Mouse (Mus musculus) thymus, adult 2 months (tissue): ENCODE measurements around the gene Hoxb8.

Source experiments
- CTCF ChIP-seq: fragments of 200-500 bp; IDR thresholded peaks from 2 replicates; pipeline ENCODE4 v1.5.1; 2012; ENCODE audit warnings: mild to moderate bottlenecking, control low read depth, low read length, moderate library complexity, borderline replicate concordance; ENCODE audit not compliant: control insufficient read depth, poor library complexity, insufficient read depth; ENCODE audit errors: extremely low read depth
- POLR2A ChIP-seq: fragments of 200-500 bp; IDR thresholded peaks from 2 replicates; pipeline ENCODE4 v1.6.1; 2012; ENCODE audit warnings: mild to moderate bottlenecking, low read length, control low read depth, moderate library complexity; ENCODE audit not compliant: control insufficient read depth, poor library complexity, insufficient read depth; ENCODE audit errors: extremely low read depth

DNA sequence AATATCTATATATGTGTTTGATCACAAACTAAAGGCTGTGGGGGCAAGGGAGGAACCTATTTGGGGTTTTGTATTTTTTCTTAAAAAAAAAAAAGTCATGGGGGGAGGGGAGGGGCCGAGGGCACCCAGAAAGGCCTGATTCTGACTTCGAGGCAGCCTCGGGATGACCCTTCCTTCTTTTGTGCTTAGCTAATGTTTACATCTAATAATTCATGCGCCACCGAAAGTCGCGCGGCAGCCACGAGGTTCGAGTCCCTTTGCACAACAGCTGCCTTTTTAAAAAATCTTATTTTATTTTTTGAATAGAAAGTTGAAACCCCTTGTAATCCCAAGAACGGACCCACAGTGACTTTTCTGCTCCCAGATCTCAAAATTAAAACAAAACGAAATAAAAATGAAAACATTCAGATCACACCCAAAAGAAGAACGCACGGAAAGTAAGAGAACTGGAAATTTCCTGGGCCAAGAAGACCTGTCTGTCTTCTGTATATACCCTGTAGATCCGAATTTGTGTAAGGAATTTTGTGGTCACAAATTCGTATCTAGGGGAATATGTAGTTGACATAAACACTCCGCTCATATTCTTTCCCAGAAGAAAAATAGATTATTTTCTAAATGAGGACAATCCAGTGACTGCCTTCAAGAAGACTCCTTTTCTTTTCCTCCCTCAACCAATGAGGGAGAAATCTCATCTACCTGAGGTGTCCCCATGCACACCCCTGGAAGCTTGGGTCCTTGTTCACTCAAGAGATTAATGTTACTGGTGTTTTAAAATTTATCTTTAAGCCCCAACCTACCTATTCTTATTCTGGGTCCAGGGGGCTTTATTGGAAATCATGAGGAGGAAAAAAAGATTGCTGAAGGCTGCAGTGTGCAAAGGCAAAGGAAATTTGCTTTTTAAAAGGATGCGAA is 35.2 kb downstream of the Hoxb8 start:
- TF ChIP-seq POLR2A (no peak), CTCF (no peak)
